Mouse (Mus musculus) adrenal gland, postnatal 36 days (tissue): ENCODE data around the gene Sipa1l2. TPM values are rescaled to one million over a fixed set of nuclear protein-coding genes. Genes with fewer than 3 reads are reported as not detected.

ENCODE experiments used
- DNase-seq, 2 experiments: peaks; one replicate each; pipeline ENCODE4 v3.0.0; 2021; ENCODE audit warnings: mixed read lengths in 1 of 2
- long read RNA-seq, 2 experiments: library from polyadenylated mRNA; stranded (forward); transcript quantifications; one replicate each; pipeline ENCODE4 v2.0.0; 2021; ENCODE audit warnings: borderline sequencing depth in 2 of 2
- total RNA-seq, 2 experiments: library from RNA; stranded (reverse); gene quantifications; 2 replicates each; pipeline ENCODE4 v1.2.3; 2021

Gene Sipa1l2
- total RNA-seq = 10 to 100 TPM; 53.1 to 63.7 TPM
- long read RNA-seq, experiment 1, full-length matches to known transcripts = 4 of 17 reads
- long read RNA-seq, experiment 1, partial matches to known transcripts = 6 of 17 reads
- long read RNA-seq, experiment 1, other reads (novel, unspliced or antisense) = 7 of 17 reads
- long read RNA-seq, experiment 2, full-length matches to known transcripts = 4 of 6 reads
- long read RNA-seq, experiment 2, partial matches to known transcripts = 0 of 6 reads
- long read RNA-seq, experiment 2, other reads (novel, unspliced or antisense) = 2 of 6 reads

DNA sequence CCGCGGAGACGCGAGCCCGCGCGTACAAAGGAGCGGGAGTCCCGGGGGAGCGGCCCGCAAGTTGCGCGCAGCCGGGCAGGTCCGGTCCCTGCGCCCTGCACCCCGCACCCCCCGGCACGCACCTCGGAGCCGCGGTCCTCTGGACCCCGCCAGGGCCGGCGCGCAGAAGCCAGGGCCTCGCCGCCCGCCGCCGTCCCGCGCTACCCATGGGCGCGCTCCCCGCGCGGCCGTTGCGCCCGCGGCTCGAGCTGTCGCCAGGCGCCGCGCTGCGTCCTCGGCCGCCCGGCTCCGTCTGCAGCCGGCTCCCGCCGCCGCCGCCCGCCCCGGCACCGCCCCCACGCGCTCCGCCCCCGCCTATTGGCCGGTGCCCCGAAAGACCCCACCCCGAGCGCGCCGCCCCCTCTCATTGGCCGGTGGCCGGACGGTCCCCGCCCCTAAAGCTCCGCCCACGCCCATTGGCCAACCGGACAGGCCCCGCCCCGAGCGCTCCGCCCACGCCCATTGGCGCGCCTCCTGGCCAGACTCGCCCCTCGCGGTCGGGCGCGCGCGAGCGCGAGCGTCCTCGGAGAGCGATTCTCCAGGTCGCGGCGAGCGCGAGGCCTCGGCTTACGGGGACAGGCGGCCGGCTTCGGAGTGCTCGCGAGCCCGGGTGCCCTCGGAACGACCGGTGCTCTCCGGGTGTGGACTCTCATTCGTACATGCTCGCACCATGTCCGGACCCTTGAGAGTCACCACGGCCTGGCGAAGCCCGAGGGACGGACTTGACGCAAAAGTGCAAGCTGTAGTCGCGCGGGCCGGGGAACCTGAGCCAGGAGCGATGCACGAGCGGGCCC is at the start of gene Sipa1l2:
TSS of gene Sipa1l2 (minus strand) at position 276 of the 833 bp plus-strand sequence.
- peak; percentile 99 to 100 for DNase-seq

DNA sequence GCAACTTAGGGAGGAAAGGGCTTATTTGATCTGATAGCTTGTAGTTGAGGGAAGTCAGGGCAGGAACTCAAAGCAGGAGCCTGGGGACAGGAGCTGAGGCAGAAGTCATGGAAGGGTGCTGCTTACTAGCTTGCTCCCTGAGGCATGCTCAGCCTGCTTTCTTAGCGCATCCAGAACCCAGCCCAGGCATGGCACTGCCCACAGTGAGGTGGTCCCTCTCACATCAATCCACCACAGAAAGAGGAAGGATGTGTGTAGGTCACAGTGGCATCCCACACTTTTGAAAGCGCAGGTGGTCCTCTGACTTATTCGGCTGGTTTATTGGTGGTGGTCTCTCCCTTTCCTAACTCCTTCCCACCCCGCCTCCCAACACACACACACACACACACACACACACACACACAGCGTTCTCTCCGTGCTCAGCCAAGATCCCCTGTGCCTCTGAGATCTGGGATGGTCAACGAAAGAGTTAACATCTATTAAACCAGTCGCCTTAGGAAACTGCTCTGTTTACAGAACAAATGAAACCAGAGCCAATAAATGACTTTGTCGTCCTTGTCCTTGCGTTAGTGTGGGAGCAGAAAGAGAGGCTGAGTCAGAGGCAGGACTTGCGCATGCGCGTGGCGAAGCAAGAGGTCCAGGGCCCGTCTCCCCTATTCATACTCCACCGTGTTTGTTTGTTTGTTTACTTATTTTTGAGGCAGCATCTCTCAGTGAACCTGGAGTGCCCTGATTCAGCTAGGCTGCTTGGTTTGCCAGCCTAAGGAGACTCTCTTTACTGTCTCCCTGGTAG is 49.1 kb upstream of the Sipa1l2 start:
- peak; percentile 90 to 93 for DNase-seq

DNA sequence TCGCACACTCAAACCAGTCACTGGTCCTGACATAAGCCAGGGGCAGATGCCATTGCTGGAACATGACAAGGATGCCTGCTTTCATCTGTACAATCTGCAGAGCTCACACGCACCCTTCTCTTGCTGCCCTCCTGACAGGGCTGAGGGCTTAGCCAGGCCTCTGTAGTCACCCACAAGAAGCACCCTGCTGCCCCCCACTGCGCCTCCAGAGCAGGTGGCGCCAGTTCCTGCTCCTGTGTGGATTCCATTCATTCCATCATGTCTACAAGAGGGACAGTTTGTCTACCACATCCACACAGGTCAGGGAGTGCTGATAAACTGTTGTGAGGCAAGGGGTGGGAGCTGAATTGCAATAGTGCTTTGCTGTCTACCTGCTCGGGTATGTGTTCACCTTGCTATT is 47.3 kb upstream of the Sipa1l2 start:
- no peak for DNase-seq

DNA sequence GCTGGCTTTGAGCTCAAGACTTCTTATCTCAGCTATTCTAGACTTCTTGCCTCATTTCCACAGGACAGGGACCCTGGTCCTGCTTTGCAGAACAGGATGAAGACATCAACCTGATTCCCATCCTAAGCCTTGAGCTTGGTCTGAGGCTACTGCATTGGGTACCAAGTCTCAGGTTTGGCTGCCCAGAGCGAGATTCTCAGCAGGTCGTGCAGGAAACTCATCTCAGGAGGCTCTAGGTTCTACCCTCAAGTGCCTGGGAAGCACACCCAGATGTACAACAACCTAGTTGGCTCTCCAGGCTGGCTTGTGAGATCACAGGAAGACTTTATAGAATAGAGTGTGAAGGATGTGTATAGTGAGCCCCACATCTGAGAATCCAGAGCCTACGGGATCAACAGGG is 46.4 kb upstream of the Sipa1l2 start:
- DNase-seq = no peak

DNA sequence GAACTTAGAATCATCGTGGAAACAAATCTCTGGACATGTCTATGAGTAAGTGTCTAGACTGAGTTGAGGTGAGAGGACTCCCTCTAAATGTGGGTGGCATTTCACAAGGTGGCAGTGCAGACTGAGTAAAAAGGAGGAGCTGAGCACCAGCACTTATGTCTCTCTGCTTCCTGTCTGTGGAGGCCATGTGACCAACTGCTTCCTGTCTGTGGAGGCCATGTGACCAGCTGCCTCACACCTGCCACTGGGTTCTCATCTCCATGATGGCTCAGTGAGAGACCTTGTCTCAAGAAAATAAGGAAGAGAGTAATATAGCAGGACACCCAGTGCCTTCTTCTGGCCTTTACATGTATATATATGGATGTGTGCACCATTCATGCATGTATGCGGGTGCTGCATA is 43.9 kb upstream of the Sipa1l2 start:
- no peak for DNase-seq

DNA sequence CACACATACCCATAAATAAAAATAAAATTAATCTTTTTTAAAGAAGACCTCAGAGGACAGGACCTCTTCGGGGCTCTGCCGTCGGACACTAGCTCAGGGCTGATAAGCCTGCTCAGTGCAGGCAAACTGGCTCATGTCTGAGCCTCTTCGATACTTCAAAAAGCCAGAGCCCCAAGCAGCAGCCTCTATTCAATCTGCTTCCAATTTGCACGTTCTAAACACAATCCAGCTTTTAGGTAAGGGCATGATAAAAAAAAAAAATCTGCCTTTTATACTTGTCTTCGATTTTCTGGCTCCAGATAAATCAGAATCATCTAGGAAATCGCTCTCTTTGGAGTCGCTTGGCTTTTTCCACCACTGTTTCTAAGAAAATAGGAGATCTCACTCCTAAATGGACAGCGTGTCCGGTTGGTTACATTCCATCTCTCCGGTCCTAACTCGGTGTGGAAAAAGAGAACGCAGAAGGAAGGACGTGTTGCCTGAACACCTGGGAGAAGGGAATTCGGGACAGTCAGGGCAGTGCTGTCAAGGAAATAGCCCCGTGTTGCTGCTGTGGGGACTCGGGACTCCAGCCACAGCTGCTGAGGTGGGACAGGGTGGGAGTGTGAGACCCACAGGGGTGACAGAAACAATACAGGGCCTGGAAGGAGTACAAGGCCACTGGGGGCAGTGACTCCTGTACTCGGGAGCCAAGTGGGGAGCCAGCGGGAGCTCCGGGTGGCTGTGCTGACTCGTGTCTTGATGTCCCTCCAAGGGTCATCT is 42.4 kb upstream of the Sipa1l2 start:
- DNase-seq = no peak

DNA sequence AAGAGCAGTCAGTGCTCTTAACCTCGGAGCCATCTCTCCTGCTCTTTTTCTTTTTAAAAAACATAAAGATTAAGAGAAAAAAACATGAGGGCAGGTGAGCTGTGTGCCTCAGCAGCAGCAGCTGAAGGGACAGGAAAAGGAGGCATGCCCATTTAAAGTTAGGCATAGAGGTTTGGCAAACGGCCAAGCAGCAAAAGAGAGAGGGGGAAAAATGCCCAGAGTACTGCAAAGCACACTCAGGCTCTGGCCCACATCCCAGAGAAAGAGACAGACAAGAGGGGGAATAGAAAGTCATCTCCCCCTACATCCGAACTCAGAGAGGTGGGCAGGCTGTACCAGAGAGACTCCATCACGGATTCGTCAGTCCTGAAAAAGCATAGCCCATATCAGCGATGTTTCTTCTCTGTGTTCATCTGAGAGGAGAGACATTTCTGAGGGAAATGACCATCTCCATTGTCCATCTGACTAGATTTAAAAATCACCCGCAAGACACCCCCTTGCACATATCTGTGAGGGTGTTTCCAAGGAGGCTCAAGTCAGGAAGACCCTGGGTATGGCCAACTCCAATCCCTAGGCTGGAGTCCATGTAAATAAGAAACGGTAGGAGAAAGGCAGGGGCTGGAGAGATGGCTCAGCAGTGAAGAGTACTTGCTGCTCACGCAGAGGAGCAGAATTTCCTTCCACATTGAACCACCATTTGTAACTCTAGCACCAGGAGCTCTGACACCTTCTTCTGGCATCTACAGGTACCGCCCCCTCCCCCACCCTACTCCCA is 41.6 kb upstream of the Sipa1l2 start:
- no peak for DNase-seq

DNA sequence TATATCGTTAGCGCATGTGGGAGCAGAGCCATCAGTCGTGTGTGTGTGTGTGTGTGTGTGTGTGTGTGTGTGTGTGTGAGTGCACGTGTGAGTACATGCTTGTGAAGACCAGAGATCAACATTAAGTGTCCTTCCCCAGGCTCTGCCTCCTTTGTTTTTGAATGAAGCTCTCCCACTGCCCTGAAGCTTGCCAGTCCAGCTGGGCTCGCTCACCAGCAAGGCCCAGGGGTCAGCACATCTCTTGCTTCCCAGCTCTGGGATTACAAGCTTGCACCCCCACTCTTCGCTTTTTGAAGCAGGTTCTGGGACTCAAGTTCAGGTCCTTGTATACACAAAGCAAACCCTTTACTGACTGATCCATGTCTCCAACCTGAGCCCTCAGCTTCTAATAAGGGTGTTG is 40.1 kb upstream of the Sipa1l2 start:
- DNase-seq = no peak

DNA sequence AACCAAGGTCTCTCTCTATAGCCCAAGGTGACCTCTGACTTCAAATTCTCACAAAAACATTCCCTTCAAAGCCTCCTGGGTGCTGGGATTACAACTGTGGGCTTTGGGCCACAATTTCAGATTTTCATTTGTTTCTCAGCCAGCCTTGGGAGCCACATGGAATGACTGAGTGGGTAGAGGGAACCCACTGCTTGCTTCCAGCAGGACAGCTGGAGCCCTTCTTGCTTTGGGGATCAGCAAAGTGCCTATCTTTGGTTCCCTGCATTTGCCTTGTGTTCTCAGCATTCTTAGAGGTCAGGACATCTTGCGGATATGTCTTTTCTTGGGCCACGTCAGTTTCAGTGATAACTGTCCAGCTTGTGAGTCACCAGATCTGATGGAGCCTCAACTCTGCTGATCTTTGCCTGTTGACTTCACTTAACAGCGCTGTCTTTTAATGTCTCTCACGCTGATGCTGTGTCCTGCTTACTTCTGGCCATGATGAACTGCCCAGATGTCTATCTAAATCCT is 38.2 kb upstream of the Sipa1l2 start:
- no peak for DNase-seq

DNA sequence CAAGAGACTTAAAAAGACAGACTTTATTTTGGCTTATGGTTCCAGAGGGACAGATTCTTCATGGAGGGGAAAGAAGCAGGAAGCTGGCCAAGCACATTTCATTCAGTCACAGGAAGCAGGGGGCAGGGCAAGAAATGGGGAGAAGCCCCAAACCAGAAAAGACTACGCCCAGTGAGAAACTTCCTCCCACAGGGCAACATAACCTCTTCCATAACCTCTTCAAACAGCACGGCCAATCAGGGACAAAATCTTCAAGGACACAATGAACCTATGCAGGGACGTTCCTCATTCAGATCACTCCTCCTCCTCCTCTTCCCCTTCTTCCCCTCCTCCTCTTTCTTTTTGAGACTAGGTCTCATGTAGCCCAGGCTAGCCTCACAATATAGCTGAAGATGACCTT is 37.3 kb upstream of the Sipa1l2 start:
- no peak for DNase-seq

DNA sequence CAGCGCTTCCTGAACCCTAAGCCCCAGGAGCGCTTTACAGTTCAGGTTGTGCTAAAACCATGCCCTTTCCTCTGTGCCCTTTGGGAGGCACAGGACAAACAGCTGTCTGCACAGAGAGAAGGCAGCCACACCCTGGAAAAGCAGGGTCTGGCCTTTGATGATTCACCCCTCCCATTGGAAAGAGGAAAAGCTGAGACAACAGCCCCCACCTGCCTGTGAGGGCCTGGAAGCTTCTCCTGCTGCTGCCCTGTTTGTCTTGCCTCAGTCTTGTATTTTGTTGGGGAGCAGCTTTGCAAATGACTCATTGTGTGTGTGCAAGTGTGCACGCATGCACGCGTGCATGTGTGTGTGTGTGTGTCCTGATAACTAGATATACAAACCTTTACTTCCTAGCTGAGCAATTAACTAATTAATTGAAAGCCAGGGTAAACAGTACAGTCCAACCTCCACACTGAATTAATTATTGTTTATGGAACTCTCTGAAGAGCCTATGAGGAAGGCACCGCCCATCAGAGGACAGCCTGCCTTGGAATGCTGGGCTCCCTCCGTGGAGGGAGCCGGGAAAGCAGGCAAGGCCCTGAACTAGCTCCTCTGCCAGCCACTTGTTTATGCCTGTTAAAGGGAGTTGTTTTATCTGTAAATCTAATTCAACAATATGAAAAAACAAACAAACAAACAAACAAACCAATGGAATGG is 35.4 kb upstream of the Sipa1l2 start:
- no peak for DNase-seq

DNA sequence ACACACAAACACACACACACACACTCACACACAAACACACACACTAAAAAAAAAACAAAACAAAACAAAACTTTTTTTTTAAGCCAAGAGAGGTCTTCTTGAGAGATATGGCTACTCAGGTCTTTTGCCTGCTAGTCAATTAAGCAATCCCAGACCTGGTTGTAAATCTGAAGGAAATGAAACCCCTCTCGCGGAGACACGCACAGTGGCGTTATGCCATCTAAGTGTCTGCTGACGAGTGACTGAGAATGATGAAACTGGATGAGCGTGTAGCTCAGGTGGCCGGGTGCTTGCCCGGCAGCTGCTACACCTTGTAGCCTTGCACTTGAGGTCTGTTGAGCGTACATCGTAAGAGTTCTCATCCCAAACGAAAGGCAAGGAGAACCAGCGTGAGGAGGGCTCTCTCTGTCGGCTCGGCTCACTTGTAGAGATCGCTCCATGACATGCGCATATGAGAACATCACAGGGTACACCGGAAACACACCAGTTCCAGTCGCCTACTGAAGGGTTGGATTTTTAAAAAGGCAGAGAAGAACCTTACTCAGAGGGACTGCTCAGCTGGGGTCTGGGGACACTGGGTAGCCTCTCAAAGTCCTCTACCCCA is 34.7 kb upstream of the Sipa1l2 start:
- no peak for DNase-seq

DNA sequence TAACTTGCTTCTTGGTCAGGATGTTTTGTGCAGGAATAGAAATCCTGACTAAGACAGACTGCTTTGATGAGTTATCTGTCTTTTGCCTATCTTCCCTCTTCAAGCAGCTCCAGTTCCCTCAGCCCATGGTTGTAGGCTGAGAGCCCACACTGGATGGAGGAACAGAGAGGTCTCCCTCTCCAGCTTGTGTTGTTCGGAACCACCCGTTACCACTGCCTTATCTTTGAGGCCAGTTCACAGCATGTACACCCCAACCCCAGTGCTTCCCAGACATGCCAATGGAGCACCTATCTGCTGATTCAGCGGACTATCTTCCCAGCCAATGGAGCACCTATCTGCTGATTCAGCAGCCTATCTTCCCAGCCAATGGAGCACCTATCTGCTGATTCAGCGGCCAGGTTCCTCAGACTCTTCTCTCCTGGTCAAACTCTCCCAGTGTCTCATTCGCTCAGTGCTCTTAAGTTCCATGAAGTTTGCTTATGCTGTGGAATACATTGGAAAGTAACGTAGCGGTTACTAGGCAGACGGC is 33.8 kb upstream of the Sipa1l2 start:
- no peak for DNase-seq

DNA sequence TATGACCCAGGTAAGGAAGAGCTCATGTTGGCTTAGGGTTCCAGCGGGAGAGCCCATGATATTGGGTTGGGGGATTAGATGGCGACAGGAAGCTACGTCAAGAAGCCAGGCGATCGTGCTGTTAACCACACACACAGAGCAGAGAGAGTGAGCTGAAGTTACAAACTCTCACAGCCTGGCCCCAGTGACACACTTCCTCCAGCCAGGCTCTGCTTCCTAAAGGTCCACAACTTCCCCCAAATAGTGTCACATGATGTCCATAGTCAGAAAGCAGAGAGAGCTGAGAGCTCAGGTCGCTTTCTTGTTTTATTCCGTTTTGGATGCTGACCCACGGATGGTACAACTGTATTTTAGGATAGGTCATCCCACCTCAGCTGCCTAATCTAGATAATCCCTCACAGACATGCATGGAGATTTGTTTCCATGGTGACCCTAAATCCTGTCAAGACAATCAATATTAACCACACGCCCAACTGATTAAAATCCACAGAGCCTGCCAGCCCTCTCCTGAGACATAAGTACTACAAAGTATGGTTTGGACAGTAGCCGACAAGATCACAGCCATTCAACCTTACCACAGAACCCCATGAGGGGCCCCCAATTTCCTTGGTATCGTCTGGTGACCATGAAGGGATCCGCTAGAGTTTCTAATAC is 30.6 kb upstream of the Sipa1l2 start:
- no peak for DNase-seq

DNA sequence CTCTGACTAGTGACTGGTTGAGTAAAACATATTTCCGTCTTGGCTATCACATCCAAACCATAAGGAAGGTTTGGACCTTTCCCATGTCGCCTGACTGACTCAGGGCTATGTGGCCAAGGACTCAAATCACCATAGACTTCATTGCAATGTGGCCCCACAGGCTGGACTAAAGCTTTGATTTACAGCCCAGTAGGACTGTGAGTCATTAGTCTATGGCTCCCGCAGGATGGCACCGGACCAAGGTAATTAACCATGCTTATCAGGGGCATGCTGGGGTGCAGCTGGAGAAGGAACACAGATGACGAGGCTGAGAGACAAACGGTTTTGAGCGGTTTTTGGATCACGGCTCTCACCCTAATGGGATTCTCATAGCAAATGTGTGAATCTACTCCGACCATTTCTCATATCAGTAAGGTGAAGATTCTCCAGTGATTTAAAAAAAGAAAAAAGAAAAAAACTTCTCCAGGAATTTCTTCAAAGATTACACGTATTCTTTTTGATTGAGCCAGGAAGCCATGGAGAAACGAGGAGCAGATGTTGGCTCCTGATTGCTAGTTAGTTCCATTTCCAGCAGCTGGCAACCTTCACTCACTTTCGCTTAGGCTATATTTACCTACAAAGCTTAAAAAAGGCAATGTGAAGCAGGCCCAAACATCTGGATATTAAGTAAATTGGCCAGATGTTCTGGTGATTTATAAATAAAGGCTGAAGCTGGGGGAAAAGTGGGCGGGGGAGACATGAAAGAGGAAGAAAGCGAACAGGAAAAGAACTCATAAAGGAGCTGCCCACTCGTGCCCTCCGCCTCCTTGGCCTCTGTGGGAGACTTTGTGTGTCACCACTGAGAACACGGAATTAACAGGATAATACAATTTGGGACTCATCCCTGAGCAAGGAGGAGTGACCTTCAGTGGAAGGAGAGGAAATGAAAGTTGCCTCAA is 26.2 kb upstream of the Sipa1l2 start:
- DNase-seq = peak; percentile 89 to 92

DNA sequence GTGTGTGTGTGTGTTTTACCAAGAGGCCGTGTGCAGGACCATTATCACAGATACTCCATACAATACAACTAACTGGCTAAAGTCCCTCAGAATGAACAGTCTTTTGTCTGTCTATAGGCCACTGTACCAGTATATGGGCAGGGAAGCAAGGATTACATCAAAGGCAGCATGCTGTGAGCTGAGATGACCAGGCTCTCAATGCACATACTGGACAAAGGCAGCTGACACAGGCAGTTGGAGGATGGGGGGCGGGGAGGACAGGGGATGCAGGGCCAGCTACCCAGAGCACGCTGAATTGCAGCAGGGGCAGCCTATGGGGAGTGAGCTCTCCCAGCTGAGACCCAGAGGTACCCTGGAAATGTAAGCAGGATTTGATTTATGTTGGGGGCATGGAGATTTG is 20.8 kb upstream of the Sipa1l2 start:
- no peak for DNase-seq

DNA sequence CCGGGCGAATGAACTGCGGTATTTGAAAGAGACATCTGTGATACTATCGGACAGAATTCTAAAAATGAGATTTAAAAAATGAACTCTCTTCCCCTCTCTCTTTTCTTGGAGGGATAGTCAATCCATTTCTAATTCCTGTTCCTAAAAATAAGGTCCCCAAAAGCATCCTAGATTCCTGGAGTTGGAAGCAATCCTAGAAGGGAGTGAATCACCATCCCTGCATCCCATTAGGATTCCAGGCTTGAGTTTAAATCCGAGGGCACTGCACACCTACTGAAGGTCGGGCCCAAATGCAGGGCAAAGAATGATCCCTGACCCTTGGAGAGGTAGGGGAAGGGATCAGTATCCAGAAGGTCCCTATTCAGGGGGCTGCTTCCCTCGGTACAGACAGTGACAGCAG is 17.0 kb upstream of the Sipa1l2 start:
- DNase-seq = no peak

DNA sequence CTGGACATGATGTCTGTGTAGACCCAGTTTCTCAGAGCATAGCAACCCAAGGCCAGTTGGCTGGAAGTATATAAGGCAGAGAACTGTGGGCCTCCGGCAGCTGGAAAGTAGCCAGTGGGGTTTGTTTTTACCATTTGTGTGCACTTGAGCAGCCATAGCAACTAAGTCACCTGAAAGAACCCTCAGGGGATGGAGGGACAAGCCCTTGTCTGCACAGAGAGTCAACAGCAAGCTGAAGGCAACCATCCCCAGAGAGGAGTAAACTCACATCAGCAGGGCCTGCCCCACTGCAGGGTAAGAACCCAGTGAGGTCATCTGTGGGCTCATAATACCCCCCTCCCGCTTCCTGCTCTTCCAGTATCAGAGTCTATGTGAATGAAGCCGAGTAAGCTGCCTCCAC is 14.7 kb upstream of the Sipa1l2 start:
- no peak for DNase-seq
